Mouse (Mus musculus): ENCODE measurements around the gene Vwa7. TPM values are rescaled to one million over a fixed set of nuclear protein-coding genes. Genes with fewer than 3 reads are reported as not detected.
A peak's percentile ranks its signal among the peaks of the same experiment; 100 is the strongest.
"Not testable (repeated sequence)": the region's sequence is repeated elsewhere in the genome, so short reads cannot be mapped to it uniquely, and the experiment has no call there.

Vwa7 gene
- total RNA-seq (2021): 1 to 10 TPM; 1.6 to 1.8 TPM

DNA sequence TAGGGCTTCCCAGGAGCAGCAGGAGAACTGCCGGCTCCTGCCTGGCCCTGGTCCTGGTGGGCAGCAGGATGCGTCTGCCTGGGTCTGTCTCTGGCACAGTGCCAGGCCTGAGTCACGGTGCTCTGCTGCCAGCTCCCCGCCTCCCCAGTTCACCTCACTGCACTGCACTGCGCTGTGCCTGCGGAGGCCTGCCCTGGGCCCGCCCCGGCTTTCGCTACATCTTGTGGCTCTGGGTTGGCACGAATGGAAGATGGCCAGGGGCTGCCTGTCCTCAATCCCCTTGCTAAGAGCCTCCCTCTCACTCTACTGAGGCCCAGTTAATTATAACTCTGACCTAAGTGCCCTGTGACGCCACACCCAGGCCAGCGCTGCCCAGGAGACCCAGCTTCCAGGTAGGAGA, at the start of gene Vwa7:
TSS of gene Vwa7 (plus strand) at position 204 of the 400 bp plus-strand sequence.
- DNase-seq: peak; percentile 72

DNA sequence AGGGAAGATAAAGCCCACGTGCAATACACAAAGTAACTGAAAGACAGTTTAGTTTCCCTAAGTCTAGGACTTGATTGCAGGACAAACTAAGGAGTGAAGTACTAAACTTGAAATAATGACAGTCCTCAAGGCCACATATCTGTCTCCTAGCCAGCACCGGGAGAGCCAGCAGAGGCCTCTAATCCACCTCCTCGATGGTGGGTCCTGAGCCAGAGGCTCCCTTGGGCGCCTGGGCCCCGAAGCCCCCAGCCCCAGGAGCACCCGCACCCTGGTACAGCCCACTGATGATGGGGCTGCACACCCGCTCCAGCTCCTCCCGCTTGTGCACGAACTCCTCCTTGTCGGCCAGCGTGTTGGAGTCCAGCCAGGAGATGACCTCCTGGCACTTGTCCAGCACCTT, 46.6 kb upstream of the Vwa7 start, which contains the start of gene Gm20481:
TSS of gene Gm20481 (plus strand) at position 91 of the 400 bp plus-strand sequence.
- not testable (repeated sequence) for DNase-seq

DNA sequence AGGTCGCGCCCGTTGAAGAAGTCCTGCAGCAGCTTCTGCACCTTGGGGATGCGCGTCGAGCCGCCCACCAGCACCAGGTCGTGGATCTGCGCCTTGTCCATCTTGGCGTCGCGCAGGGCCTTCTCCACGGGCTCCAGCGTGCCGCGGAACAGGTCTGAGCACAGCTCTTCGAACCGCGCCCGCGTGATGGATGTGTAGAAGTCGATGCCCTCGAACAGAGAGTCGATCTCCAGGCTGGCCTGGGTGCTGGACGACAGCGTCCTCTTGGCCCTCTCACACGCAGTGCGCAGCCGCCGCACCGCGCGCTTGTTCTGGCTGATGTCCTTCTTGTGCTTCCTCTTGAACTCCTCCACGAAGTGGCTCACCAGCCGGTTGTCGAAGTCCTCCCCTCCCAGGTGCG, 45.5 kb upstream of the Vwa7 start:
- DNase-seq: not testable (repeated sequence)

DNA sequence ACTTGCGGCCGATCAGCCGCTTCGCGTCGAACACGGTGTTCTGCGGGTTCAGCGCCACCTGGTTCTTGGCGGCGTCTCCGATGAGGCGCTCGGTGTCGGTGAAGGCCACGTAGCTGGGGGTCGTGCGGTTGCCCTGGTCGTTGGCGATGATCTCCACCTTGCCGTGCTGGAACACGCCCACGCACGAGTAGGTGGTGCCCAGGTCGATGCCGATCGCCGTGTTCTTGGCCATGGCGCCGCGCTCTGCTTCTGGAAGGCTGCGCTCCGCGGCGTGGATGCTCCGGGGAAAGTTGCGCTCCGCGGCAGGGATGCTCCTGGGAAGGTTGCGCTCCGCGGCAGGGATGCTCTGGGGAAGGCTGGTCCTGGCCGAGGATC, 44.7 kb upstream of the Vwa7 start:
- not testable (repeated sequence) for DNase-seq

DNA sequence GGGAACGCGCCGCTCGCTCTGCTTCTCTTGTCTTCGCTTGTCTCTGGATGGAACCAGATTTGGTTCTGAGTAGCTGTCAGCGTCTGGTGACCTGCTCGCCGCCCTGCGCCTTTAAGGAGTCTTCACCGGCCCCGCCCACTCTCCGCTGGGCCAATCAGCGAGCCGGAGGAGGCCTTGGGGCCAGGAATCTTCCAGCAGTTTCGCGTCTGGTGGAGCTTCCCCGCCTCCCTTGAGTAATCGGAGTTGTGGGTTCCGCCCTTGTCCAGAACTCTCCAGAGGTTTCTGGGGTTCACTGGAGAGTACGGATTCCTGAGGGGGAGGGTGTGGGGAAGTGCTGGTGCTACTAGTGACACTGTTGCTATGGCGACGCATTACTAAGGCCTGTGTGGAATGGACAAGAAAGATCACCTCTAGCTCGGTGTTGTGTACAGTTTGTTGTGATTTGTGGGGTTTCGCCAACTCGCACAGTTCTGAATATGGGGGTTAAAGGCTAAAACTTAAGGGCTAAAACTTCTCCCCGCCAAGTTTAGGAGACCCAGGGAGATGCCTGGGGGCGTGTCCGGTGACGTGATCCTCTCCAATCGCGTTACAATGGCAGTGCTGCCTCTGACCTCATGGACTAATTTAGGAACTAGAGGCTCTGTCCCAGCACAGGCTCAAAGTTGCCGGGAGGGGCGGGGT, 44.2 kb upstream of the Vwa7 start, which contains the start of the genes Hspa1a and Hspa1l:
TSS of gene Hspa1a (minus strand) at position 88 of the 681 bp plus-strand sequence.
TSS of gene Hspa1l (plus strand) at position 635 of the 681 bp plus-strand sequence.
- DNase-seq: peak; percentile 87

DNA sequence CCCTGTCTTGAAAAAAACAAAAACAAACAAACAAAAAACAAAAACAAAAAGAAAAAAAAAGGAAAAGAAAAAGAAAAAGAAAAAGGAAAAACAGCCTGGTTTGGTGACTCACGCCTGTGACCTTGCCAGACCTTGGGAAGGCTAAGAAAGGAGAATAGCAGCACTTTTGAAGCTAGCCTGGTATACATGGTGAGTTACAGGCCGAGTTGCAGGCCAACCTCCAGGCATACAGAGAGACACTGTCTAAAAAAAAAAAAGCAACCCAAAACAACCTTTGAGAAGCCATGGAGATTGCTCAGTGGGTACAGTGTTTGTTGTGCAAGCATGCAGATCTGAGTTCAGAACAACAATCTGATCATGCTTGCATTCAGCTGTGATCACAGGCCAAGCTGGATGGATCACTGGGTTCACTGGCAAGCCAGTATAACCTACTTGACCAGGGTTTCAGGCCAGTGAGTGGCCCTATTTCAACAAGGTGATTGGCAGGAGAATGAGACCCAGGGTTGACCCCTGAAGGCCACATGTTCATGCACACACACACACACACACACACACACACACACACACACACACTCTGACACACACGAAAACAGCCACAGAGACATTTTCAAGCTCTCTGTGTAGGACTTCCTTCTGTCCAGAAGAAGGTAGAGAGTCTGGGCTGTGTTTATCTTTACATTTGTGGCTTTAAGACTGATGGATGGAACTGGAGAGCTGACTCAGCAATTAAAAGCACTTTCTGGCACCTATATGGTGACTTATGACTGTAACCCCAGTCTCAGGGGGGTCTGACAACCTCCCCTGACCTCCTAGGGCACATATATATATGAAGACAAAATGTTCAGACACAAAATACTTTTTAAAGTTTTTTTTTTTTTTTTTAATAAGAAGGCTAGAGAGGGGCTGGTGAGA, 40.5 kb upstream of the Vwa7 start:
- no peak for DNase-seq

DNA sequence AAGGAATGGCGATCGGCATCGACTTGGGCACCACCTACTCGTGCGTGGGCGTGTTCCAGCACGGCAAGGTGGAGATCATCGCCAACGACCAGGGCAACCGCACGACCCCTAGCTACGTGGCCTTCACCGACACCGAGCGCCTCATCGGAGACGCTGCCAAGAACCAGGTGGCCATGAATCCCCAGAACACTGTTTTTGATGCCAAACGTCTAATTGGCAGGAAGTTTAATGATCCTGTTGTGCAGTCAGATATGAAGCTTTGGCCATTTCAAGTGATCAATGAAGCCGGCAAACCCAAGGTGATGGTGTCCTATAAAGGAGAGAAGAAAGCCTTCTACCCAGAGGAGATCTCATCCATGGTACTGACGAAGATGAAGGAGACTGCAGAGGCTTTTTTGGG, 39.4 kb upstream of the Vwa7 start:
- DNase-seq: no peak

DNA sequence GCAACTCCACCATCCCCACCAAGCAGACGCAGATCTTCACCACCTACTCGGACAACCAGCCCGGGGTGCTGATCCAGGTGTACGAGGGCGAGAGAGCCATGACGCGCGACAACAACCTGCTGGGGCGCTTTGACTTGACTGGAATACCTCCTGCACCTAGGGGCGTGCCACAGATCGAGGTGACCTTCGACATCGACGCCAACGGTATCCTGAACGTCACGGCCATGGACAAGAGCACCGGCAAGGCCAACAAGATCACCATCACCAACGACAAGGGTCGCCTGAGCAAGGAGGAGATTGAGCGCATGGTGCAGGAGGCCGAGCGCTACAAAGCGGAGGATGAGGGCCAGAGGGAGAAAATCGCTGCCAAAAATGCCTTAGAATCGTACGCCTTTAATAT, 38.1 kb upstream of the Vwa7 start:
- no peak for DNase-seq

DNA sequence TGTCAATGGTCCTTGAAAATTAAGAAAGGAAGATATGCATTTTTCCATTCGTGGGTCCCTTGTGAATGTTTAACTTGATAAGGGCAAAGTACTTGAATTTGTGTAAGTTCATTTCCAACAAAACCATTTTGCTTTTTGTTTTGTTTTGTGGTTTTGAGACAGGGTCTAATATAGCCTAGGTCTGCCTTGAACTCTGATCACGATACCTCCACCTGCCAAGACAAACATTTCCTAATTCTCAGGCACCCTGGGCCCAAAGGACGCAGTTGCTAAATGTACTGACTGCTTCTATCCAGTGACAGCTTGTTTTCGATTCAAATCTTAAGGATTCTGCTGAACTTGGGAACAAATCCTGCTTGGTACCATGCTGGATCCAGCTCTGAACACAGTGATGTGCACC, 36.7 kb upstream of the Vwa7 start:
- no peak for DNase-seq

DNA sequence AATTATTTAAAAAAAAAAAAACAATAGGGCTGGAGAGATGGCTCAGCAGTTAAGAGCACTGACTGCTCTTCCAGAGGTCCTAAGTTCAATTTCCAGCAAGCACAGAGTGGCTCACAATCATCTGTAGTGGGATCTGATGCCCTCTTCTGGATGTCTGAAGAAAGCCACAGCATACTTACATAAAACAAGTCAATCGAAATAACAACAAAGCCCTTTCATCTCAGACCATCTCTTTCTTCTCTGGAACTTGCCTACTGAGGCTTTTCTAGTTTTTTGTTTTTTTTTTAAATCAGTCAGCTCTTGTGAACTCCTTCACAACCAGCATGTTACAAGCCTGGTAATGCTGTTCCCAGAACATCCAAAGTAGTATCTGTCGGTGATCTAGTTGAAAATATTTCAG, 35.7 kb upstream of the Vwa7 start:
- peak; percentile 43 for DNase-seq

DNA sequence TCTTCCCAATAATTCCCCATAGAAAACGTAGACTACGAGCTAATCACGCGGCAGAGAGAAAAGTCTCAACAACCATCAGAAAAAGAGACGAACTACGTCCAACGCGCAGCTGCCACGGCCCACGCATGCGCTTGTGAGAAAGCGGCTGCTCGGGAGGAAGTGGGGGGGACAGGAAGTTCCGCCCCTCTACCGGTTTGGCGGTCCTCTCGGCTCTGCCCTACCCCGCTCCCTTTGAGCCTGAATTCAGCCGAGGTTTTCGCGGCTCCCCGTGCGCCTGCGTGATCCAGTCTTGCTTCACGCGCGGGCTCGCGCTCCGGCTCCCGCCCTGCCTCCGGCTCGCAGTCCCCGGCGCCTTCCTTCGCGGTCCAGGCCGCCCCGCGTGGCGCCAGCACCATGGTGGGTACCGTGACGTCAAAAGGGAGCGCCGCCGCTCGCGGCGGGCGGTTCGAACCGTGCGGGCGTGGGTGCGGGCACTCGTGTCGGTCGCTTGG, 34.6 kb upstream of the Vwa7 start, which contains the start of gene Lsm2:
TSS of gene Lsm2 (plus strand) at position 173 of the 491 bp plus-strand sequence.
- DNase-seq: peak; percentile 92

DNA sequence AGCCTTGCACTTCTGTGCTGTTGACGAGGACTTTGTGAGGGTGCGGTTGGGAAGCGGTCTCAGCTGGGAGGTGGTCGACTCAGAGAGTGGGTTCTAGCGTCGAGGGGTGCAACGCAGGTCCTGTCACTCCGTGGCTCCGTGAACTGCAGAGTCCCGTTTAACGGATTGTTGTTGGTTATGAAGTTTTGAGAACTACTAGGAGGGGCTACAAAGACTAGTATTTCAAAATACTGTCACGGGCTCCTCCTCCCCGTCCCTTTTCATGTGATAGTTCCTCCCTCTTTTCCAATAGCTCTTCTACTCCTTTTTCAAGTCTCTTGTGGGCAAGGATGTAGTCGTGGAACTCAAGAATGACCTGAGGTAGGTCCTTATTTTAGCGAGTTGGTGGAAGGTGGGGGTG, 34.1 kb upstream of the Vwa7 start:
- no peak for DNase-seq

DNA sequence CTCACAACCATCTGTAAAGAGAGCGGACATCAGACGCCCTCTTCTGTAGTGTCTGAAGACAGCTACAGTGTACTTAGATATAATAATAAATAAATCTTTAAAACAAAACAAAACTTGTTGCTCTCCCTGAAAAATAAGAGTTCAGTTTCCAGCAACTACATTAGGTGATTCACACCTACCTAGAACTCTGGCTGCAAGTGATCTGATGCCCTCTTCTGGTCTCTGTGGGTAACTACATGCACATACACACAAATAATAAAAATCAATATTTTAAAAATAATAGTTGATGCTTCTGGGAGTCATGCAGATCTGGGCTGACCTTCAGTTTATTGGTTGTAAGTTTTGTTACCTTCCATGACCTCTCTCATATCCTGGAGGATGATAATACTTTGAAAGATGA, 32.2 kb upstream of the Vwa7 start:
- DNase-seq: peak; percentile 32

DNA sequence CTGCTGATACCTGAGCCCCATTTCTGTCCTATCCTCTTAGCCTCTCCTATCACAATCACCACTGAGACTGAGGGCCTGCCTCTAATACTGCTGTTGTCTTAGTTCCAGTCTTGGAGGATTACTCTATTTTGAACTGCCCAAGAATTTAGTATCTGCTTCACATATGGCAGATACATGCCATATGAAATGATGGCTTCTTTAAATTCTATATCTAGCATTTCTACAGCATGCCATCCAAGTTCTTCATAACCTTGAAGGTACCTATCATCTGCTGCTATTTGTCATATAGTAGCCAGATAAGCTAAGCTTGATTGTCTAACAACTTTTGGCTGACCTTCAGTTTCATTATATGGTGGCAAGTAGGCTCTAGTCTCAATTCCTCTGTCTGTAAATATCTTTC, 21.6 kb upstream of the Vwa7 start:
- DNase-seq: no peak

DNA sequence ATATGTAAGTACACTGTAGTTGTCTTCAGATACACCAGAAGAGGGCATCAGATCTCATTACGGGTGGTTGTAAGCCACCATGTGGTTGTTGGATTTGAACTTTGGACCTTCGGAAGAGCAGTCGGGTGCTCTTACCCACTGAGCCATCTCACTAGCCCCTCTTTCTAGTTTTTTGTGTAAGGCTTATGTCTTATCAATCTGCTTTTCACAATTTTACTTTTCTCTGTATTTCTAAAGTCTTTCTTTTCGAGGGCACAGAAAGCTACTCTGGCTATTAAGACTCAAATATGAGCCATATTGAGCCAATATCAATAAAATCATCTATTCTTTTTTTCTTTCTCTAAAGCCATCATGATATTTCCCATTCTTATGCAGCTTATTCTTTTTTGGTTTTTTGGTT, 21.2 kb upstream of the Vwa7 start:
- not testable (repeated sequence) for DNase-seq

DNA sequence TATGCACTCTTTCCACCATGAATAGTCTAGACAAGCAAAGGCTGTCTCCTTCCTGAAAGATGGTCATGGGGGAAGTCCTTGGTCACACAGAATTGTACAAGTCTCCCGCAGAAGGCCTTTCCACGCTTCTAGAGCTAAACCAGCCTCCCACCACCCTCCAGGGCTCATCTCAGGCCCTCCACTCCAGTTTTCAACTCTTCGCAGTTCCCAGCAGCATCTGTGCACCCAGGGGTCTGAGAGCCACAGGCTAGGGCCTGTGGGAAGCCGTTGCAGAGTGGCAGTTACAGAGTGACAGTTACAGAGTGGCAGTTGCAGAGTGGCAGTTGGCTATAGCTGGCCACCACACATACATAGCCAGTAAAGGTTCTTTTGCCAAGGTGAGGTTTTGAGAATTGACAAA, 20.5 kb upstream of the Vwa7 start:
- DNase-seq: not testable (repeated sequence)

DNA sequence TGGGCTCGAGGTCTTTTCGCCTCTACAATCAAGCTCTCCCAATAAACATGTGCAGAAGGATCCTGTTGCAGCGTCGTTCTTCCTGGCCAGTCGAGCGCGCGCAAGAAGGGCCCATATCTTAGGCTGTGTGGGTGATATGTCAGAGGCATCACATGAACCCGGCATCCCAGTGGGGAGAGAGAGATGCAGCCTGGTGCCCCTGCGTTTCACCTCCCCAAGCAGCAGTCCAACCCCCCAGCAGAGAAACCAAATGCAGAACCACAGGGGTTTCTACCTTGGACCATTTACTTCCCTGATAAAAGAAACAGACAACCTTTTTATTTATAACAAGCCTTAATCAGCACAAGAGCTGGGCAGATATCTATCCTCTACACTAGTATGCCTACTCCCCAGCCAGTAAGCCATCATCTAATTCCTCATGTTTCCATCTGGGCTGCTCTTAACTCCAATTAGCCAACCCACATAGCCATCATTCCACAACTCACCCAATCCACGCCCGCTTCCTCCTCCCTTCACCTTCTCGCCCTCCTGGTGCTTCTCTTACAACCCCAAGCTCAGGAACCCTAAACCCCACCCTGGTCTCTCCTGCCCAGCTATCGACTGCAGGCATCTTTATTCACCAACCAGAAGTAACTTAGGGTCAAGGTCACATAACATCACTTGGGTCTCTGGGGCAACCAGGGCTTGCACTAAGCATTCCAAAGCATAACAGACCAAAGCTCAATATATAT, 19.8 kb upstream of the Vwa7 start:
- no peak for DNase-seq

DNA sequence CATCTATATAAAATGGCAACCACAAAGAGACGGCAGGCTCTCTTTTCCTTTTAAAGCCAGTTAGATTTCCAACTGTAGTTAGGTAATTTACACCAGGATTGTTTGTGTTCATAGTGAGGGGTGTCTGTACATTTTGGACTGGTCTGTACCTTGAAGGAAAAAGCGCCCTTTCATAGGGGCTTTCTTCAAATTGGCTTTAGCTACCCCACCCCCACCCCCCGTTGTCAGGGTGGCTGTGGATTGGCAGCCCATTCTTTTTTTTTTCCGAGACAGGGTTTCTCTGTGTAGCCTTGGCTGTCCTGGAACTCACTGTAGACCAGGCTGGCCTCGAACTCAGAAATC, 19.3 kb upstream of the Vwa7 start:
- no peak for DNase-seq

DNA sequence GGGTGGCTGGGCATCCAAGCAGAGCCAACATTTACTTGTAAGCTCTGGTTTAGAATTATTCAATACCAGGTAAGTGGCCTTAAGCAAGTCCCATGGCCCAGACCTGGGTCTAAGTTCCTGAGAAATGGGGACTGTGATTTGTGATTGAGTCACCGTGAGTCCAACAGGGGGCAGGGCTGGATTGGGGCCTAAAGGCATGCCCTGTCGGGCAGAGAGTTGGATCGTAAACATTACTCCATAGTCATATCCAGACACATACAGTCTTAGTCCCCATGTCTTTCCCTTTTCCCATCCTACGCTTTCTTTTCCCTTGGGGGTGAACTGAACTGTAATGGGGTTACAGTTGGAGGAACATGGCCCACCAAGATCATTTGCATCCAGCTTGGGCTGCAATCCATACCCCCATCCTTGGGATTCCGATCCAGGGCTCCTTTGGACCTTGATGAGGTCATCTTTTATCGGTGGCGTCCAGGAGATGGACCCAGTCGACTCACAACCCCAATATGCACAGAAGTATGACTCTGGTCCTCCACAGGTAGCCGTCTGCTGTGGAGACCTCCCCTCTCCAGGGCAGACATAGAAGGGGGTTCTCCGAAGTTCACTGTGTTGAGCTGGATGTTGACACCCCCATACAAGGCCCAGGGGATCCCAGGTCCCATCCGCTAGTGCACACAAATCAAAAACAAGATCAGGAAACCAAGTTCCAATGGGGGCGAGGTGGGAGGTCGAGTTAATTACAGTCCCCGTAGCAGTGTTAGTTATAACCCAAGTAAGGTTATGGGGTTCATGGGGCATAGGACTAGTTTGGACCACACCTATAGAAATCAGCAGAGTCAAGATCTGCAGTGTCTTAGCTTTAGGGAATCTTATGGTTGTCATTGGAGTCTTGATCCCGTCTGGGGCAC, 17.6 kb upstream of the Vwa7 start:
- DNase-seq: no peak

DNA sequence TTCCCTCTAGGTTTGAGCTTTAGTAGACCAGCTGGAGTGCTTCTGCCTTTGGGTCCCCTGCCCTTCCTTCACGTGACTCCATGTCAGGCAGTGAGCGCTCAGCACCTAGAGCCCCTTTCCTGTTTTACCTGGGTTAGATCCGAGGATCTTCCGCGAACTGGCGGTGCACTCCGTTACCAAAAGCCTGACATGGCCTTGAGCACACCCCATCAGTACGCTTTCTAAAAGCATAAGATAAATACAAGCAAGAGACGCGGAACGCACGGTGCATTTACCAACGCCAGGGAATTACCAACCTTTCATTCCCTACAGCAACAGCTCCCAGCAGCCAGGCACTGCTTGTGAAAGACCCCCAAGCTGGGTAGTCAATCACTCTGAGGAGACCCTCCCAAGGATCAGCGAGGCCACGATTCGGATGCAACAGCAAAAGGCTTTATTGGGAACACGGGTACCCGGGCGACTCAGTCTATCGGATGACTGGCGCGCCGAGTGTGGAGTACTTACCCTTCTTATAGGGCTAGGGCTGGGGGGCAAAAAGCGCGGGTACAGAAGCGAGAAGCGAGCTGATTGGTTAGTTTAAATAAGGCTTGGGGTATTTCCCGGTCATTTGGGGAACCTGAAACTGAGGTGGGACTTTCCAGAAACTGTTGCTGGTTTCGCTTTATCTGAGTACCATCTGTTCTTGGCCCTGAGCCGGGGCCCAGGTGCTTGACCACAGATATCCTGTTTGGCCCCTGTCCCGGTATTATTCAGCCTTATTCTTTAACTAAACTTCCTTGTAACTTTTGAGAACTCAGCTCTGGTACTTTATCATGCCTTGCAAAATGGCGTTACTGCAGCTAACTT, 16.3 kb upstream of the Vwa7 start:
- not testable (repeated sequence) for DNase-seq
